Mouse (Mus musculus) heart, postnatal 25 days (tissue): ENCODE measurements around the gene Hivep3. TPM values are rescaled to one million over a fixed set of nuclear protein-coding genes. Genes with fewer than 3 reads are reported as not detected.

Source experiments
- DNase-seq: peaks from one replicate; pipeline ENCODE4 v3.0.0; 2022; ENCODE audit warnings: low spot score
- intact Hi-C: fragments of 180-260 bp; cut with DNase I; formaldehyde crosslinking; loops from one replicate; pipeline ENCODE4 v1.15.1; 2025
- total RNA-seq, 2 experiments: library from RNA; stranded (reverse); gene quantifications; 2 replicates each; pipeline ENCODE4 v1.2.3; 2021

Hivep3 gene
- total RNA-seq, 2 experiments from 2014 or later, result 5.1 to 5.2 TPM

DNA sequence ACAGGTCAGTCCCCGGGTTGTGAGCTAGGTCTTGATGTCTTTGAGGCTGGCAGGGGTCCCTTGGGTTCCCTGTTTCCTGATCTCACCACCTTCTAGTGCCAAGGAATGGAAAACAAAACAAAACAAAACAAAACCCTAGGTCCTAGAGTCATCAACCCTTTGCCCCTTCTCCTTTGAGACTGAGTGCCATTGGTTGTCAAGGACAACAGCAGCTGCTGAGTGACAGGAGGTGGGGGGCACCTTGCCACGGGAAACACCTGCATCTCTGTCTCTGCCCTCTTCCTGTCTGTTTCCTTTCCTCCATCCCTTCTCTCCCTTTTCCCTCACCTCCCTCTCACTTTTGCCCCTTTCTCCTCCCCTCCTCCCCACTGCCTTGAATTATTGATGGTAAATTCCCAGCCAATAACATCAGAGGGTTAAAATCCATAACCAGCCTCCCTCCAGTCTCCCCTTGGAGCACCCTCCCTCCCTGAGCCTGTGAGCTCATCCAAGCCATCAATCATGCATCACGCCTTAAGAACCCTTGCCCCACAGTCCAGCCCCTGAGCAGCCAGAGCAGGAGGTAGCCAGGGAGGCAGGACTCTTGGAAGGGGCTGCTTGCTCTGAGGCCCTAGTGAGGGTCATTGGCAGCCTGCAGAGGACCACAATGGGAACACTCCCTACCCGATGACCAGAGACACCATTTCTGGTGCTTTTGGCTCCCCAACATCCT lies 253.9 kb downstream of the Hivep3 start:
- DNase-seq, result no peak
- intact Hi-C loops, result no loop called here

DNA sequence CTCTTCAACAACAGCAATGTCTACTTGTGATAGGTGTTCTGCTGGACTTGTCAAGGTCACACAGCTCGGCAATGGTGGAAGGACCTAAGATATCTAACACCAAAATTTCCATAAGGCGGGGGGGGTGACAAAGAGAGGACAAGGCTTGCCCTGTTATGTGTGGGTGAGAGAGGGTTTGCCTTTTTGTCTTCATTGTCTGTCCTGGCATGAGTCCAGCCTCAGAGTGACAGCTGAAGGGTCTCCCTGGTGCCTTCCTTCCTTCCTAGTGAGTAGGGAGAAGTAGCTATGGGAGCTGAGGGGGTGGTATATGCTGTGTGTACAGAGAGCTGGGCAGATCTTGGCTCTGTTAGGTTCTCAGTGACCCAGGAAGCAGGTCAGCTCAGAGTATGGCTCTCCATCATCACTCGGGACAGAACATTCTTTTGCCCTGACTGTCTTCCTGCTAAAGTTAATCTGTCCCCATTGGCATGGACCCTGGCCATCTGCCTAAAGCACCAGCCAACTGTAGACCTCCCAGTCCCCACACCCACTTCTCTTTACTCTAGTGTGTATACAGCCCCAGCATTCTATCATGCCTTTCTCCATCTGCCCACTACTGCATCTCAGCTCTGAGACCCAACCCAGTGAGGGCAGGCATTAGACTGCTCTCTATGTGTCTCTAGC lies 255.6 kb downstream of the Hivep3 start:
- DNase-seq, result no peak
- intact Hi-C loops, result no loop called here

DNA sequence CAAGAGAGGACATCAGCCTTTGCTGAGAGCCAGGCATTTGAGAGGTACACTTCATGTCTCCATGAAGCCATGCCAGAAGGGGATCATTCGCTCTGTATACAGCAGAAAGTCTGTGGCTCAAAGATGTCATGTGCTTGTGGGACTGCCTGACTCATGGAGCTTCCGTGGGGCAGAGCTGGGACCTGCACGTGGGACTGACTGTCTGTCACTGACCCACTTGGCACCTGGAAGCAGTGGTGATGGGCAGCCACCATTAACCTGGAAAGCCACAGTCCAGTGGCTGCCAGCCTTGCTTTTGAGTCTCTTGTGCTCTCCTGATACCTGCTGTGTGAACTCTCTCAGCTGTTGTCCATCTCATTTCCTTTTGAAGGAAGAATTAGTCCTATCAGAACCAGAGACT lies 256.8 kb downstream of the Hivep3 start:
- DNase-seq, result no peak
- intact Hi-C loops, result no loop called here

DNA sequence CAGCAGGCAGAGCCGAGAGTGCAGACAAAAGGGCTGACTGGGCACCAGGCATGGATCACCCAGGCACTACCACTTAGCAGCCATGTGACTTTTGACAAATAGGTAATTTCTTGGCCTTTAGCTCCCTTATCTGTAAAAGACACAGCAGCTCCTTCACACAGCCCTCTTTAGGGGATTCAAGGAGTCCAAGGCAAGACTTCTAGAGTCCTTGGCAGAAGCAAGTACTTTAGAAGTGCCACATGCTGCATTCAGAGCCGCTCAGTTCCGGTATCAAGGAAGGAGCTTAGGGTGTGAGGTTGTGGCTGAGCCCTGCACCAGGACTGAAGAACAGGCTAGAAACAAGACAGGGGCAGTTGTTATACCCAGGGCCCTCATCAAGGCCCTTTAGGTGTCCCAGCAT lies 257.3 kb downstream of the Hivep3 start:
- intact Hi-C loops, result no loop called here

DNA sequence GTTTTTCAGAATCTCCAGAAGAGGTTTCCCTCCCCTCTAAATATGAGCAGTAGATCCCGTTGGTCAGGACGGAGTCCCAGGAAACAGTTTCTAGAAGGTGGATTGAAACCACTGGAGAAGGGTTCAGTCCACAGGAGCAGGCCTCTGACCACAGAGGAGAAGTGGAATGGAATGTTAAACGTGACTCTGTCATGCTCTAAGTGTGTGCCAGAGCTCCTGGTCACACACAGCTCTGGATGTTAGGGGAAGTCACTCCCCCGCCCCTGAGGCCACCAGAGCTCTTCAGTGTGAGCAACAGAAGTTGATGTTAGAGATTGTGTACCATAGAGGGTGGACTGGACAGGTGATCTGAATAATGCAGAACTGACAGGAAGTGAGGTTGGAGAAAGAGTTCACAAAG lies 258.2 kb downstream of the Hivep3 start:
- no peak for DNase-seq
- intact Hi-C loops, result no loop called here

More for the DNA sequence above, 257.3 kb downstream of the Hivep3 start:
- no peak for DNase-seq

DNA sequence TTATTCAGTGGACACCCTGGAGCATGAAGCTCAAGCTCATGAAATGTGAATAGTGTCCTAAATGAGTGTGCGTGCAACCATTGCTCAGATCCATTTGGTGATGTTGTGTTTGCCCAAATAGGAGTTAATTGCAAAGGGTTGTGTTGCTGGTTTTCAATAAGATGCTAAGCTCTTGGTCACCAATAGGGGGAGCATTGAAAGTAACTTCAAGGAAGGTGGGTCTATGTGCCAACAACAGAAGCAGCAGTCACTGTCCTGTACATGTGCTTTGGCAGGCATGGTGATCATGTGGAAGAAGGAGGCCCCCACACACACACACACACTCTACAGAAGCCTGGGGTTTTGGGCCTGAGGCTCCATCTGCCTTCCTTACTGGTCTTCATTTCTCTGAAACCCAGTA lies 262.8 kb downstream of the Hivep3 start:
- intact Hi-C loops, result no loop called here
- no peak for DNase-seq

DNA sequence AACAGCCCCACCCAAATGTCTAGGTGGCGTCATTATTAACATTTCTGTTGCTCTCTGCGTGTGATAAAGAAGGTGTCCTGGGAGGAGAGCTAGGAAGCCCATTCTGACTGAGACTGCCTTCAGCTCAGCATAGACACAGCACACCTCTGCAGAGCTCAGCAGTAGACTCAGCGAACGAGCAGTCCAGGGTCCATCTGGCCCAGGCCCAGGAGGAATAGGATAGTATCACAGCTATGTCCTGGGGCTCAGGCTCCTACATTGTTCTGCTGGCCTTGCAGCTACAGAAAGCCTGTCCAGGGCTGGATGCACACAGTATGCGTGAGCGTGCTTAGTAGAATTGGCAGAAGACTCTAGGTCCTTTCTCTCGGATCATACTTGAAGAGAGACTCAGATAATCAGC lies 263.8 kb downstream of the Hivep3 start:
- DNase-seq, result no peak
- intact Hi-C loops, result no loop called here

DNA sequence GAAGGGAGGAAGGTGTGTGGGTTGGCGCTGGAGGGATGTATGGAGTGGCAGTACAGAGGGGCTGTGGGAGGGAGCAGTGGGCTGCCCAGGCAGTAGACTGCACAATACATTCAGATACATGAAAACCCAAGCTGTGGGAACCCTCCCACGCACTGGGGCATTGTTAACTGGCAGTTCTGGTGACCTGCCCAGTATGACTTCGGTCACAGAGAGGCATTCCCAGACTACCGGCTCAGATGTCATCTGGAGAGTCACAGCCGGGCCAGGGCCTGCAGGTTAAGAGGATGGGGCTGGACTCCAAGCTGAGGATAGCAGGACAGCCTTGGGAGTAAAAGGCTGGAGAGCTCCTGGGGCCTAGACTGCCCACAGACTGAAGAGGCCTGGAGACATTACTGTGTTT lies 265.3 kb downstream of the Hivep3 start:
- DNase-seq, result no peak
- intact Hi-C loops, result no loop called here

DNA sequence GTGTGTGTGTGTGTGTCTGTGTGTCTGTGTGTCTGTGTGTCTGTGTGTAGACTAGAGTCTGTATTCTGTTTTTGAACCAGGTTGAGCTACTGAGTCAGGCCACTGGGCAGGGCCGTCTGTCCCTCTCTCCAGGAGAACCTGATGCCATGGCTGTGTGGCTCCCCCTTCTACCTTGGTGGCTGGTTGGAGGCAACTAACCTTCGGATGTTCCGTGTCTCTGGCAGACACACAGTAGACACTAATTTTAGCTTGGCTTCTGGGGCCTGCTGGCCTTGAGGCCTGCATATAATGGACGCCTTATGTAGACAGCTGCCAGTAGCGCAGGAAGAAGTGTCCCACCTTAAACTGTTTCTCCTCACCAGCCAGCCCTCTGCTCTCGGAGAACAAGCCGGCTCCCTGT lies 267.3 kb downstream of the Hivep3 start:
- intact Hi-C loops, result no loop called here
- no peak for DNase-seq

DNA sequence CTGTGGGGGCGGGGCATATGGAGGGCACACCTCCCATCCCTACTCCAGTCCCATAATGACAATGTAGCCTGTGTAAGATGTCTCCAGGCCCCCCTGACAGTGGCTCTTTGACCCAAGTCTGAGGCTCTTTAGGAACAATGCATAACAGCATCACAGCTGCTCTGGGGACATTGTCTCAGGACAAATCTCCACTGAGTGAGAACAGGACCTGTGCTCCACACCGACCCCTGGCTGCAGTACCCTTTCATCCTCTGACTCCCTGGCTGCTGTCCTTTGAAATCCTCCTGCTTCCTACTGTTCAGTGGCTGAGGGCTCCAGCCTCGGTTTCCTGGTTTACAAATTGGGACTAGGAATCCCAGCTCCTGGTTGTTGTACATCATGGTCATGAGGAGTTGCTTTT lies 269.4 kb downstream of the Hivep3 start:
- intact Hi-C loops, result no loop called here
- no peak for DNase-seq

DNA sequence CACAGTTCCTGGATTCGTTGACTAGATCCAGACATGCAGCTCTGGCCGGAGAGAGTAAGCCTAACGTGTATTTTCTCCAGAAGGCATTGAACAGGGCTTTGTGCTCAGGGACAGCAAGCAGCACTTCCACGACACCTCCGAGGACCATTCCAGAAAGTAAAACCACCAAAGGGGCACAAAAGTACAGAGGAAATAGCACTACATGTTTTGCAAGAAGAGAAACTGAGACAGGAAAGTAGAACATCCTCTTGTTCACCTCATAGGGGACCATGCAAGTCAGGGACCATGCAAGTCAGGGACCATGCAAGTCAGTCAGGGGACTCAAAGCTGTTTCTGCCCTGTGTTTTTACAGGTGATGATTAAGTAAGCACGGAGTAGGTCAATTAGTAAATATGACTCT lies 272.5 kb downstream of the Hivep3 start:
- intact Hi-C loops, result no loop called here
- DNase-seq, result no peak

DNA sequence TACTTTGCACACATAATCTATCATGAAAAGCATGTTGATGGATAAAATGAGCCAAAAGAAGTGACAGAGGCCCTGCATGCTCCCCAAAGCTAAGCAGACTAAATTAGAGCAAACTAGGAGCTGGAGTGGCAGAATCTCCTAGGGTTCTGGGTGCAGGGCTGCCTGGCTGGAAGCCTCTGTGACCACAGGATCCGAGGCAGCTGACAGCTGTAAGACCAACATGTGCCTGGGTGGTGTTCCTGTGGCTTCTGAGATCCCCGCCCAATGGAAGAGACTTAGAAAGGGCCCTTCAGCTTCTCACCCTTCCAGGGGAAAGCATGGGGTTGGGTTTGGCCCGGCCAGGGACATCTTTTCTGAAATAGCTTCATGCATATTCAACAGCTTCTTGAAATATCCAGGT lies 274.3 kb downstream of the Hivep3 start:
- intact Hi-C loops, result no loop called here

DNA sequence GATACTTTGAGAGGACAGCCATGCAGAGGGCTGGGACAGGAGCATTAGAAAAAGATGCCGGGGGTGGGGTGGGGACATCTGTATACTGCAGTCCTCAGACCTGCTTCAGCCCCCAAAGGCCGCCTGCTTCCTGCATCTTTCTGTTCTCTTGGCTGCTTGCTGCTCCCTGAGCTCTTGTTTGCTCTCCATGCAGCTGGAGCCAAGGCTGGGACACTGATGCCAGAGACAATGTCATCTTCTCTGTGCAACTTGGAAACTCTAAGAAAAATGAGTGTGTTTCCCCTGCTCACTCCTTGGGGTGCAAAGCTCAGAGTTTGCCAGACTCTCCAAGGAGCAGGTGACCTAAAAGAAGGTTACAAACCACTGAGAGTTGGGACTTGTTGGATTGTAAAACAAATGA lies 275.6 kb downstream of the Hivep3 start:
- intact Hi-C loops, result no loop called here
- no peak for DNase-seq

More for the DNA sequence above, 274.3 kb downstream of the Hivep3 start:
- DNase-seq, result no peak

DNA sequence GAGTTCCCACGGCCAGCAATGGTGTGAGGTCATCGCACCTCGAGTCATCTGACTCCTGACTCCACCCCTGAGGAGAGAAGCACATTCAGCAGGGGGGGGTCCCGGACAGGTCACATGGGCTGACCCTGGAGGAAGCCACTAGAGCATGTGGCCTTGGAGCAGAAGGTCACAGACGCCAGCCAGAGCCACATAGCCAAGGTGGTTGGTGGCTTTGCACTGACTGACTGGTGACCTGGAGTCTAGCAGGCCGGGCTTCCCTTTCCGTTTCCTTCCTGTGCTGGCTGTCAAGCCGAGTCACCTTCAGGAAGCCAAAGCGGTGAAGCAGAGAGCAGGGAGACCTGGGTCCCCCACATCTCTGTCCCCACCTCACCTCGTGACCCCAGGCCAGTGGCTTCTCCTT lies 278.2 kb downstream of the Hivep3 start:
- intact Hi-C loops, result no loop called here
- DNase-seq, result no peak

DNA sequence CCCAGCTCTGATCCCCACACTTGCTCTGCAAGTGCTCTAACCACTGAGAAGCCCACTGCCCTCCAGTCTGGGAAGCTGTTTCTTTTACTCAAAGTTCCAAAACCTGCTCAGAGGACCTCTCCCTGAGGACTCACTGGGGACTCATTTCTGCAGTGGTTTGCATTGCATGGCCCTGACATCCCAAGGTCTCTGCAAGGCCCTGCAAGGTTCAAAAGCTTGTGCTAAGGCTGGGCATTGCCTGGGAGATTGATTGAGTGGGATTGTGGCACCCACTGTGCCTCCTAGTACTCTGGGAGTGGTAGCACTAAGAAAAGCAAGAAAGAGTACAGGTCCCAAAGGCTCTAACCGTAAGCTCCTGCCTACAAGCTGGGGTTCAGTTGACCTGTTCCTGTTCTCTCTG lies 279.3 kb downstream of the Hivep3 start:
- intact Hi-C loops, result no loop called here
- no peak for DNase-seq

DNA sequence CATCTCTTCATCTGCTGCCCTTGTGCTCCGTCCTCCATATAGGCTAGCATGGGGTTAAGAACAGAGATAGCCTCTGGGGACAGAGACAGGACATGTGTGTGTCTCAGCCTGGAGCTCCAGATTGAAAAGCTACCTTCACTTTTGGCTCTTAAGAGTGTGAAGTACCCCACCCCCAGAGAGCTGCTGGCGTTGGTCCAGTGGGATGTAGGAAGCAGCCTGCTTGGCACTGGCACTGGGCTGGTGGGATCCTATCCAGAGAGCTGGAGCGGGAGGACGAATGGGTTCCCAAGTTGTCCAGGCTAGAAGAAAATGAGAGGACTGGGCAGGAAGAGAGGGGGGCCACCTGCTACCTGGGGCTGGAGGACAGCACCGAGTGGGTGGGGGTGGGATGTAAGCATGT lies 284.8 kb downstream of the Hivep3 start:
- no peak for DNase-seq
- intact Hi-C loops, result no loop called here

DNA sequence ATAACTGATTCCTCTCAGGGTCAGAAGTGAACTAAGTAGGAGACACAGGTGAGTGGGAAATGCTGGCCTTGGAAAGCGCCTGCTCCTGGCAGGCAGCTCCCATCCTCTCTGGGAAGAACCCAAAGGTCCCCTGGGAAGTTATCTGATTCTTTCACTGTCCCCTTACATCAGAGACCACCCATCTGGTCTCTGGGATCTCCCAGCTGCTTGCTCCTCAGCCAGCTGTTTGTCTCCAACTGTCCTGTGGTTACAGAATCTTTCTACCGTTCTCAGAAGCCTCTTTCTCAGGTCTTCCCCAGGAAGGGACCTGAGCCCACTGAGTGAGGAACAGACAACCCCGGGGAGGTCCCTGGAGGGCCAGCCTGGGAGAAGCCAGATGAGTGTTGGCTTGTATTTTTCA lies 288.8 kb downstream of the Hivep3 start:
- DNase-seq, result no peak
- intact Hi-C loops, result no loop called here

DNA sequence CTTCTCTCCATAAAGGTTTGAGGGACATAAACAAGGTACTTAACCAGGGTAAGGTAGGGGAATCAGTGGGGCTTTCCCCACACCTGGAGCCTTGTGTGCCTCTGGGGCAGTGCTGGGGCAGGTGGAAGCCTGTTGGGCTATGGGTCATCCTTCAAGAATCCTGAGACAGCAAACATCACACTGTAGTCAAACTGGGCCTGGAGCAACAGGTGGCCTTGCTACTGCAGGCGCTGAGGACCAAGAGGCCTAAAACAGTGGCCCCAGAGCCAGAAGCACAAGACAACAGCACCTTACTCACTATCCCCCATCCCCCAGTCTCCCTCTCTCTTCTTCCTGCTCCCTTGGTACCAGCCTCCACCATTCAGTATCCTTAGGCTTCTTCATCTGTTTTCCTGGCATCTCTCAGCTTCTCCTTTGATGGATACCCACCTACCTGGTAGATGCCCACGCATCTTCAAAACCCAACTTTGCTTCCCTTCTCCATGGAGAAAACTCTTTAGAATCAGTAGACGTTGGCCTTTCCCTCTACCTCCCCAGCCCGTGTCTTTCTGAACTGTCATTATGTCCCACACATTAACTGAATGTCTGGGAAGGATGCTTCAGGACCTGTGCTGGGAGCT lies 289.7 kb downstream of the Hivep3 start:
- intact Hi-C loops, result no loop called here
- DNase-seq, result no peak

DNA sequence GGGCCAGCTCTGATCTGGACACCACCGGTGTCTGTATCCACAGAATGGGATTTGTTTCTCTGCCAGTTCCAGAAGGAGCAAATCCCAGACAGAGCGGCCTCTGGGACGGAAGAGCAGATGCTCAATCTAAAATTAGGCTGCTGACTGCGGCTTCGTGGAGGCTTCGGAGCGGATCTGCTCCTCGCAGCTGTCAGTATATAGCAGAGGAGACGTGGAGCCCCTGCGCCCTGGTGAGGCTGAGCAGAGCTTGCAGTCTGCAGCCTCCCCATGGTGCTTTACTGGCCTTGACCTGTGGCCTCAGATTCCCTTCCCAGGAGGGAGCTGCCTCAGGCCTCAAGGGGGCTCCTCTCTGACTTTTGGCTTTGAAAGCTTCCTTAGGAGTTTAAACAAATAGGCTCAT lies 290.5 kb downstream of the Hivep3 start:
- intact Hi-C loops, result no loop called here
- peak; percentile 16 for DNase-seq

DNA sequence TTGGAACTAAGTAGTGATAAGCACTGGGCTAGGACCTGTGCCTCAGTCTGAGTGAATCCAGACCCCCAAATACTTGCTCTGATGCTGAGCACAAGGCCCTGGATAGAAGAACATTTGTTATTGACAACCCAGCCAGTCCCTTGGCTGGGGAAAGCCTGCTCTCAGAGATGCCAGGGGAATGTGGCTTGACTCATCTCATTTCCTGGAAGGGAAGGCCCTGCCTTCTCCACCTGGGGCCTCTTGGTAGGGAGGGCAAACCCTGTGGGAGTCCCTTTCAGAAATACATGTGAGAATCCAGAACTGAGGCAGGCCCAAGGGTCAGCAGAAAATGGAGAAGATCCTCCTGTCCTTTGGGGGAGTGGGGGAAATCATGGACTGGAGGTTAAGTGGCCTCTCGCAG lies 294.1 kb downstream of the Hivep3 start:
- DNase-seq, result no peak
- intact Hi-C loops, result no loop called here

DNA sequence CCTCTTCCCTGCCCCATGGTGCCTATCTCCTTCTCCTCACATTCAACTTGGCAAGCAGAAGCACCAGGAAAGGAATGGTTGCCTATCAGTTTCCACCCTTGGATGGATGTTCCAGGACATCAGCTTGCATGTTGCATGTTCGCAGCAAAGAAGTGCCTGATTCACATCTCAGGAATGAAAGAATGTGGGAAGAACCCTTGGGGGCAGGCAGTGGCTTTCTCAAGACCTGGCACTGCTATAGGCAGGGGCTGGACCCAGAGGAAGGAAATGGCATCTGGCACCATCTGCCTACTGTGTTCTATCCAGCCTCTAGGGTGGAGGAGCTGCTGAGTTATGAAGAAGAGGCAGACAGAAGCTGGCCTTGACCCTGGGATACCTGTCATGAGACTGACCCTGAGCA lies 296.4 kb downstream of the Hivep3 start:
- intact Hi-C loops, result loop anchor here (5.0 kb wide), 1 partner anchor 108 kb away; no protein-coding TSS in a partner anchor

More for the DNA sequence above, 296.4 kb downstream of the Hivep3 start:
- no peak for DNase-seq
